Mouse (Mus musculus) olfactory bulb, adult 2 months (tissue): ENCODE measurements around the gene Pop5.

Experiments used
- CTCF ChIP-seq: fragments of 200-500 bp; IDR thresholded peaks from 2 replicates; pipeline ENCODE4 v1.5.1; 2012; ENCODE audit warnings: low read depth, mild to moderate bottlenecking, low read length, moderate library complexity; ENCODE audit not compliant: insufficient read depth
- POLR2A ChIP-seq: fragments of 200-500 bp; IDR thresholded peaks from 2 replicates; pipeline ENCODE4 v1.6.1; 2012; ENCODE audit warnings: mild to moderate bottlenecking, low read depth, low read length, moderate library complexity; ENCODE audit not compliant: insufficient read depth

- TF ChIP-seq POLR2A, result no peak
- TF ChIP-seq CTCF, result no peak
These were observed 43.5 kb upstream of the Pop5 start for GRCm38 (mm10) chr5:115191880-115192827.
